Mouse (Mus musculus): ENCODE data around the gene Gabrb2. TPM values are rescaled to one million over a fixed set of nuclear protein-coding genes. Genes with fewer than 3 reads are reported as not detected.

Gabrb2 gene
- polyA plus RNA-seq, 1 experiment from 2014 or later: 1.5 TPM

DNA sequence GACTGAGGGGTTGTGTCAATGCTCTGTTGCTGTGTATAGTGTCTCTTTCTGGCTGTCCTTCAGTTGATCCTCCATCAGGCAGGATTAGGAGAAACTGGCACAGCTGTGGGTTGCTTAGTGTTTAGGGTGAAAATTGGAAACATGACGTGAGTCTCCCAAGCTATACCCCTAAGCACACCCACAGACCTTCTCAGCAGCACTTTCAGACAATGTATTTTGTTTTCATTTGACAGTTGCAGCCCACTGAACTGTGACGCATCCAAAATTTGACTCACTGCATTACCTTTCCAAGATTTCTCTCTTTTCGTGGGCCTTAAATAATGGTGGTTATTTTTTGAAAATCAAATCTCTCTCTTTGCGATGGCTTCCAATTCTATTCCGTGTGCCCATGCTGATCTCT, 115.7 kb downstream of the Gabrb2 start:
- H3K4me2 ChIP-seq: no peak overlapping the region
- H3K9me3 ChIP-seq: no peaks in the 10 kb centered on the region
- no peaks in the 10 kb centered on the region for H3K4me1 ChIP-seq (replicated peaks)
- H3K36me3 ChIP-seq: no peaks in the 10 kb centered on the region
- H3K27me3 ChIP-seq: no peaks in the 10 kb centered on the region
- no peak overlapping the region for H3K27ac ChIP-seq
- no peak for ATAC-seq (ENCODE audit: insufficient number of reproducible peaks, insufficient read depth, low FRiP score, low TSS enrichment, low read depth)
- WGBS: 76% methylated on average over 5 of the region's 5 CpGs
- H3K4me3 ChIP-seq (replicated peaks): no peak overlapping the region
- no peak overlapping the region for H3K9ac ChIP-seq (replicated peaks)

DNA sequence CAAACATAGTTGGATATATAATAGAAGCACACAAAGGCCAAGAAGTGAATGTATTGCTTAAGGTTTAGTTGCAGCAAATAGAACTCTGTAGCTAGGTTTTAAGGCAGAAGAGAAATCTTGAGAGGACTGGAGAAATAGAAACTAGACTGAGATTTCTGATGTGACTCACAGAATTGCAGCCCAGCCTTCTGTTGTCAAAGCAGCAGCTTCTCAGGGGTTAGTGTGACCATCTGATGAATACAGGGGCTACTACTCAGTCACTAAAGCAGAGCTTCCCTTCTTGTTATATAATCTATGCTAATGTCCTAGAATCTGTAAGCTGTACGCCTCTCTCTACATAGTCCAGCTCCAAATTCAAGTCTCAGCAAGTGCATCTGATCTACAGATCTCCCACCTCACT, 116.3 kb downstream of the Gabrb2 start:
- Histone ChIP-seq H3K9me3 (no peaks in the 10 kb centered on the region), H3K27me3 (no peaks in the 10 kb centered on the region), H3K4me3 (replicated peaks) (no peak overlapping the region), H3K27ac (no peak overlapping the region), H3K36me3 (no peaks in the 10 kb centered on the region), H3K9ac (replicated peaks) (no peak overlapping the region), H3K4me2 (no peak overlapping the region), H3K4me1 (replicated peaks) (no peaks in the 10 kb centered on the region)
- WGBS: 84% methylated on average over 1 of the region's 1 CpGs
- no peak for ATAC-seq (ENCODE audit: insufficient number of reproducible peaks, insufficient read depth, low FRiP score, low TSS enrichment, low read depth)

DNA sequence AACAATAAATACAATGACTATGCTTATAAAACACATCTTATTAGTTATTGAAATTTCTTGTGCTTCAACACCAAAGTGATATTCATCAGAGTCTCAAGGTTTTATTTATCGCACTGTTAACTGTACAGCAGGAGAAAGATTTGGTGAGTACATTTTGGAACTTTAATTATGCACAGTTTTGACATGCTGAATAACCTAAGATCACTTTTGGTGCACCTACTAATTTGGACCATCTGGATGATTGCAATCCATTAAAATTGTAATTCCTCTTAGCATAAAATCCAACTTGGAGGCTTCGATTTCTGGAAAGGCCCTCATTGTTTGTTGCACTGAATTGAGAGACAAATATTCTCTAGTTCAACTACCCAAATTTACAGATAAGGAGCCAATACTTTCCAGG, 123.3 kb downstream of the Gabrb2 start:
- H3K9me3 ChIP-seq: no peaks in the 10 kb centered on the region
- H3K4me3 ChIP-seq (replicated peaks): no peak overlapping the region
- no peaks in the 10 kb centered on the region for H3K27me3 ChIP-seq
- H3K4me2 ChIP-seq: no peak overlapping the region
- H3K27ac ChIP-seq: no peak overlapping the region
- H3K36me3 ChIP-seq: no peaks in the 10 kb centered on the region
- WGBS: 86% methylated on average over 2 of the region's 2 CpGs
- H3K9ac ChIP-seq (replicated peaks): no peak overlapping the region
- ATAC-seq (ENCODE audit: insufficient number of reproducible peaks, insufficient read depth, low FRiP score, low TSS enrichment, low read depth): no peak
- H3K4me1 ChIP-seq (replicated peaks): no peaks in the 10 kb centered on the region

DNA sequence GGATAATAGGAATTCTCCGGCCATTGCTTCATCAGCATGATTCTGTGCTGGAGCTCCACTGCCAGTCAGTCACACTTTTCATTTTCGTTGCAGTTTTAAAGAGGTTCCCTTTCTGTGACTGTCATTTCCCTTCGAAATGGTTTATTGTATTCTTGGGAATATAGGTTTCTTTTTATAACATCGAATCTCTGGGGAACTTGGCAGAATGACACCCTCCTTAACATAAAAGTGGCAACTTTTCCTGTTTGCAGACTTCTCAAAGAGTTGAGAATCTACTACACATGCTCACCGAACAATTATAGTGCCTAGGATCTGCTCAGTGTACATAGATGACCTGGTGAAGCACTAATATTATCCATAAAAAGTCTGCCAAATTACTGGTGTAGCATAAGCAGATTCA, 146.5 kb downstream of the Gabrb2 start:
- no peak overlapping the region for H3K9ac ChIP-seq (replicated peaks)
- no peak overlapping the region for H3K27ac ChIP-seq
- WGBS: 85% methylated on average over 5 of the region's 5 CpGs
- no peak overlapping the region for H3K4me2 ChIP-seq
- H3K4me3 ChIP-seq (replicated peaks): no peak overlapping the region
- no peaks in the 10 kb centered on the region for H3K4me1 ChIP-seq (replicated peaks)
- ATAC-seq (ENCODE audit: insufficient number of reproducible peaks, insufficient read depth, low FRiP score, low TSS enrichment, low read depth): no peak
- H3K27me3 ChIP-seq: no peaks in the 10 kb centered on the region
- no peaks in the 10 kb centered on the region for H3K9me3 ChIP-seq
- H3K36me3 ChIP-seq: no peaks in the 10 kb centered on the region

GRCm38 (mm10) chr11:42571467-42571866, 151.9 kb downstream of the Gabrb2 start:
- Histone ChIP-seq H3K4me1 (replicated peaks) (no peaks in the 10 kb centered on the region), H3K9me3 (no peaks in the 10 kb centered on the region), H3K9ac (replicated peaks) (no peak overlapping the region), H3K36me3 (no peaks in the 10 kb centered on the region), H3K4me3 (replicated peaks) (no peak overlapping the region), H3K4me2 (no peak overlapping the region), H3K27ac (no peak overlapping the region), H3K27me3 (no peaks in the 10 kb centered on the region)
- ATAC-seq (ENCODE audit: insufficient number of reproducible peaks, insufficient read depth, low FRiP score, low TSS enrichment, low read depth): no peak
- 77% methylated on average over 4 of the region's 4 CpGs for WGBS

DNA sequence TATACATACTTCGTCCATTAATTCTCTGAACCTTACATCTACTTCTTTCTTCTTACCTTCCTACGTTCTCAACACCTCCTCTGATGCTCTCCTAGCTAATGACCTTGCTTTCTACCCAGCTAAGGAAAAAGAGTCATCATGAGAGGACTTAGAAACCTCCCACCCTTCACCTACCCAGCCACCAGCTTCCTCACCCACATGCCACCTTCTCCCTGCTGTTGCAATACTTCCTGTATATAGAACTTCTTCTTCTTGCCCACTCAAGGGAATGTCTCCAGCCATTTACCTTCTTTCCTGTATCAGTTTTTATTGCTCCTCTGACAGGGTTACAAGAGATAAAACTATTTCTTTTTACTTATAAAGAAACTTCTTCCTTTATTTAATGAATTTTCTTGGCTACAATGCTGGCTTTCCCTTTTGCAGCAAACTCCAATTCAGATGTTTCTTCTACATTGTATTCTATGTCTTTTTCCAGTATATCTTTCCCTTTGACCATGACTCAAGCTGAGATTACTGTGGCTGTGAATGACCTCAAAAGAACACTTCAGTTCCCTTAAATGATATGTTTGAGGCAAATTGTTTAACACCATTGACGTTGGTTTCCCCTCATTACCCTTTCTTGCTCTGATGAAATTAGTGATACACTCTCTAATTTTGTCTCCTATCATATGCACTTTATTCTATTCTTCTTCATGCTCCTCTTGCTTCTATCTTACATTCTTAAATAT, 155.8 kb downstream of the Gabrb2 start:
- Histone ChIP-seq H3K4me3 (replicated peaks) (no peak overlapping the region), H3K9ac (replicated peaks) (no peak overlapping the region), H3K36me3 (no peaks in the 10 kb centered on the region), H3K9me3 (no peaks in the 10 kb centered on the region), H3K27me3 (no peaks in the 10 kb centered on the region), H3K4me1 (replicated peaks) (no peaks in the 10 kb centered on the region), H3K27ac (no peak overlapping the region), H3K4me2 (no peak overlapping the region)
- no peak for ATAC-seq (ENCODE audit: insufficient number of reproducible peaks, insufficient read depth, low FRiP score, low TSS enrichment, low read depth)
- WGBS: 82% methylated on average over 3 of the region's 3 CpGs

DNA sequence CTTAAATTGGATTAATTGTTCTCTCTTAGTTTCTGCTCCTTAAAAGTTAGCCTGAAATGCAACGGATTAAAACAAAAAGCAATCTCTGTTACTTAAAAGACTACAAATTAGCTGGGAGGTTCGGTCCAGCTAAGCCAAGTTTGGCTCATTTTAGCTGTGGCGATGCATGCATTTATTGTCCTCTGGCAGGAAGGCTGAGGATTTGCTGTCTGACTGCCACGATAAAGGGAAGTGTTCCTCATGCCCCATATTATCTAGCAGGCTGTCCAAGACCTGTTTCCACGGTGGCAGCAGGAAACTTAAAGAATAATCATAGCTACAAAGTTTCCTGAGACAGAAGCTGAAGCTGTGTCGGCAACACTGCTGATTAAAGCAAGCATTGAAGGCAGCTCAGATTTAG, 160.2 kb downstream of the Gabrb2 start:
- 84% methylated on average over 6 of the region's 6 CpGs for WGBS
- ATAC-seq (ENCODE audit: insufficient number of reproducible peaks, insufficient read depth, low FRiP score, low TSS enrichment, low read depth): no peak
- H3K36me3 ChIP-seq: no peaks in the 10 kb centered on the region

DNA sequence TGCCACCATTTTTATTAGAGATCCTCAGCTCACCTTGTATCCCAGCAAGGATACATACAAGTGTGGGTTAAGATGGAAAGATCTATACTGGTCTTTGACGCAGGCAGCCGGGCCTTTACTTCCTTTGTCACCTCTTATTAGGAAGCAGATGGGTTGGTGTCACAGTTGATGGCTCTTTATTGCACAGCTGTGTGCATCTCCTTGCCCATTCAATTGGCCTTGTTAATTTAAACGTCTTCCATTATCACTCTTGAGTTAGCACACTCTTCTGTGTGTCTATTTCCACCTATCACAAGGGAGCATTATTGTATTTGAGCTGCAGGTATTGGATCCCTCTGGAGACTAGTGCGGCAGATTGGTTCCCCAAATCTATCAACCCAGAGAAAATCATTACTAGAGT, 161.6 kb downstream of the Gabrb2 start:
- Histone ChIP-seq H3K4me3 (replicated peaks) (no peak overlapping the region), H3K9ac (replicated peaks) (no peak overlapping the region), H3K4me2 (no peak overlapping the region), H3K27me3 (no peaks in the 10 kb centered on the region), H3K4me1 (replicated peaks) (no peaks in the 10 kb centered on the region), H3K27ac (no peak overlapping the region), H3K36me3 (no peaks in the 10 kb centered on the region), H3K9me3 (no peaks in the 10 kb centered on the region)
- ATAC-seq (ENCODE audit: insufficient number of reproducible peaks, insufficient read depth, low FRiP score, low TSS enrichment, low read depth): no peak
- WGBS: 80% methylated on average over 4 of the region's 4 CpGs

More for the DNA sequence above, 160.2 kb downstream of the Gabrb2 start:
- no peak overlapping the region for H3K9ac ChIP-seq (replicated peaks)
- H3K27ac ChIP-seq: no peak overlapping the region
- H3K4me3 ChIP-seq (replicated peaks): no peak overlapping the region
- H3K27me3 ChIP-seq: no peaks in the 10 kb centered on the region
- H3K9me3 ChIP-seq: no peaks in the 10 kb centered on the region
- no peaks in the 10 kb centered on the region for H3K4me1 ChIP-seq (replicated peaks)
- H3K4me2 ChIP-seq: no peak overlapping the region

- no peaks in the 10 kb centered on the region for H3K36me3 ChIP-seq
- no peaks in the 10 kb centered on the region for H3K9me3 ChIP-seq
- H3K4me3 ChIP-seq (replicated peaks): no peak overlapping the region
- H3K27me3 ChIP-seq: no peaks in the 10 kb centered on the region
- no peaks in the 10 kb centered on the region for H3K4me1 ChIP-seq (replicated peaks)
- H3K27ac ChIP-seq: no peak overlapping the region
- H3K4me2 ChIP-seq: no peak overlapping the region
- H3K9ac ChIP-seq (replicated peaks): no peak overlapping the region
- ATAC-seq (ENCODE audit: insufficient number of reproducible peaks, insufficient read depth, low FRiP score, low TSS enrichment, low read depth): no peak
Observed at GRCm38 (mm10) chr11:42581753-42582152, 162.2 kb downstream of the Gabrb2 start.

- Histone ChIP-seq H3K9ac (replicated peaks) (no peak overlapping the region), H3K4me3 (replicated peaks) (no peak overlapping the region), H3K4me2 (no peak overlapping the region), H3K27me3 (no peaks in the 10 kb centered on the region), H3K27ac (no peak overlapping the region), H3K36me3 (no peaks in the 10 kb centered on the region), H3K9me3 (no peaks in the 10 kb centered on the region), H3K4me1 (replicated peaks) (no peaks in the 10 kb centered on the region)
- WGBS: 80% methylated on average over 3 of the region's 3 CpGs
- ATAC-seq (ENCODE audit: insufficient number of reproducible peaks, insufficient read depth, low FRiP score, low TSS enrichment, low read depth): no peak
Observed at GRCm38 (mm10) chr11:42592418-42592817, 172.9 kb downstream of the Gabrb2 start.

- Histone ChIP-seq H3K4me3 (replicated peaks) (no peak overlapping the region), H3K36me3 (no peaks in the 10 kb centered on the region), H3K9ac (replicated peaks) (no peak overlapping the region), H3K27ac (no peak overlapping the region), H3K27me3 (no peaks in the 10 kb centered on the region), H3K9me3 (no peaks in the 10 kb centered on the region), H3K4me1 (replicated peaks) (no peaks in the 10 kb centered on the region), H3K4me2 (no peak overlapping the region)
- WGBS: 84% methylated on average over 1 of the region's 1 CpGs
- ATAC-seq (ENCODE audit: insufficient number of reproducible peaks, insufficient read depth, low FRiP score, low TSS enrichment, low read depth): no peak
Observed at GRCm38 (mm10) chr11:42606225-42606624, 186.7 kb downstream of the Gabrb2 start.

- H3K27ac ChIP-seq: no peak overlapping the region
- H3K9me3 ChIP-seq: no peaks in the 10 kb centered on the region
- ATAC-seq (ENCODE audit: insufficient number of reproducible peaks, insufficient read depth, low FRiP score, low TSS enrichment, low read depth): no peak
- no peaks in the 10 kb centered on the region for H3K4me1 ChIP-seq (replicated peaks)
- no peak overlapping the region for H3K4me3 ChIP-seq (replicated peaks)
- no peak overlapping the region for H3K9ac ChIP-seq (replicated peaks)
- no peak overlapping the region for H3K4me2 ChIP-seq
- no peaks in the 10 kb centered on the region for H3K36me3 ChIP-seq
- no peaks in the 10 kb centered on the region for H3K27me3 ChIP-seq
- 86% methylated on average over 3 of the region's 3 CpGs for WGBS
Observed at GRCm38 (mm10) chr11:42609128-42609763, 189.7 kb downstream of the Gabrb2 start.

Data from limb, embryonic 12.5 days (tissue).